8 mouse cellular contexts compared by ENCODE assay signal in the genomic region with DNA sequence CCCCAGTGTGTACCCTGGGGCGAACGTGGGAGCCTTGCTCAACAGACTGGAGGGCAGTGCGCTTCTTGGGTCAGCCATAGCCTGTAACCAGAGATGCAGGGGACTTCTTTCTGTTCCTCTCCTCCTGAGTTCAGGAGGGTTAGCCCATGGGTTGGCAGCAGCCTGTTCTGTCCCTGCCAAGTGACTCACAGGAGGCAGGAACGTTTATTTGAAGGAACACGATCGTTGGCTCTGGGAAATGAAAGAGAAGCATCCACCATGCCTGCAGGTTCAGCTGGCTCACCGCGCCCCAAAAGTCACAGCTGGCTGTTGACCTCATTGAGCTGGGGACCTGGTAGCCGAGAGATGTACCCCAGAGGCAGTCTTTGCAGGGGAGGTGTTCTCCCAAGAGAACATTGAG.
DNase-seq lines count a peak whose midpoint lies in the region; ATAC-seq and TF ChIP-seq lines count a peak whose summit lies in the region.

No protein-coding gene starts in this region.

- H3K4me1 ChIP-seq in lung, embryonic 14.5 days (ENCODE audit: insufficient read depth) = peaks cover 17% of the 10 kb centered on the region
- peaks cover 62% of the 10 kb centered on the region for H3K4me1 ChIP-seq in embryonic facial prominence, embryonic 13.5 days
- peaks cover 42% of the 10 kb centered on the region for H3K4me1 ChIP-seq in hindbrain, embryonic 14.5 days (replicated peaks; ENCODE audit: control insufficient read depth, insufficient read depth, low read length)
- H3K4me1 ChIP-seq in thymus, adult 2 months (replicated peaks; ENCODE audit: control insufficient read depth, insufficient read depth, low read length) = peaks cover 56% of the 10 kb centered on the region

- WGBS in lung, embryonic 14.5 days = 53% methylated on average over 9 of the region's 9 CpGs
- 47% methylated on average over 9 of the region's 9 CpGs for WGBS in embryonic facial prominence, embryonic 13.5 days
- 26% methylated on average over 9 of the region's 9 CpGs for WGBS in hindbrain, embryonic 14.5 days
- 95% methylated on average over 9 of the region's 9 CpGs for WGBS in thymus, adult 2 months

- no peak overlapping the region for H3K9ac ChIP-seq in lung, embryonic 14.5 days
- H3K9ac ChIP-seq in embryonic facial prominence, embryonic 13.5 days = peak overlapping the region; percentile 44; the same call in 1 of the 2 replicates
- no peak overlapping the region for H3K9ac ChIP-seq in hindbrain, embryonic 14.5 days

- no peak for DNase-seq in lung, embryonic 14.5 days
- DNase-seq in lung, postnatal 14 days = no peak
- no peak for DNase-seq in hindbrain, embryonic 14.5 days (ENCODE audit: low spot score)
- DNase-seq in retina, postnatal 1 day = peak; percentile 37
- no peak for DNase-seq in ovary, postnatal 10 days (ENCODE audit: low spot score)
- no peak for DNase-seq in thymus, adult 2 months

- no peak for TF ChIP-seq CTCF in lung, embryonic 14.5 days (IDR thresholded peaks at IDR 0.05; ENCODE audit: low read depth)
- no peak for TF ChIP-seq CTCF in thymus, adult 2 months (IDR thresholded peaks at IDR 0.05; ENCODE audit: borderline replicate concordance, control insufficient read depth, extremely low read depth, insufficient read depth, low read length, poor library complexity)

- no peak for TF ChIP-seq POLR2A in thymus, adult 2 months (IDR thresholded peaks at IDR 0.05; ENCODE audit: control insufficient read depth, extremely low read depth, insufficient read depth, low read length, poor library complexity)

- H3K27me3 ChIP-seq in lung, embryonic 14.5 days (ENCODE audit: insufficient read depth, low read length) = 0 out of 2 replicates have a peak, but pooled peaks cover 3% of the 10 kb centered on the region
- peaks cover 8% of the 10 kb centered on the region; the same call in 1 of the 2 replicates for H3K27me3 ChIP-seq in embryonic facial prominence, embryonic 13.5 days
- no peaks in the 10 kb centered on the region for H3K27me3 ChIP-seq in hindbrain, embryonic 14.5 days (ENCODE audit: control insufficient read depth, insufficient read depth, low read length)
- H3K27me3 ChIP-seq in thymus, adult 2 months (ENCODE audit: control insufficient read depth, insufficient read depth, low read length) = no peaks in the 10 kb centered on the region

- H3K9me3 ChIP-seq in lung, embryonic 14.5 days (ENCODE audit: low read depth, low read length) = no peaks in the 10 kb centered on the region
- no peaks in the 10 kb centered on the region for H3K9me3 ChIP-seq in embryonic facial prominence, embryonic 13.5 days
- H3K9me3 ChIP-seq in hindbrain, embryonic 14.5 days (ENCODE audit: control insufficient read depth, low read length) = no peaks in the 10 kb centered on the region

- no peaks in the 10 kb centered on the region for H3K36me3 ChIP-seq in lung, embryonic 14.5 days (ENCODE audit: insufficient read depth)
- no peaks in the 10 kb centered on the region for H3K36me3 ChIP-seq in embryonic facial prominence, embryonic 13.5 days
- no peaks in the 10 kb centered on the region for H3K36me3 ChIP-seq in hindbrain, embryonic 14.5 days (replicated peaks; ENCODE audit: control insufficient read depth, insufficient read depth)
- no peaks in the 10 kb centered on the region for H3K36me3 ChIP-seq in thymus, adult 2 months (ENCODE audit: control insufficient read depth, insufficient read depth, low read length)

- no peak overlapping the region for H3K4me3 ChIP-seq in lung, embryonic 14.5 days (ENCODE audit: low read depth, low read length)
- H3K4me3 ChIP-seq in embryonic facial prominence, embryonic 13.5 days = no peak overlapping the region
- no peak overlapping the region for H3K4me3 ChIP-seq in hindbrain, embryonic 14.5 days (replicated peaks; ENCODE audit: low read length)
- no peak overlapping the region for H3K4me3 ChIP-seq in thymus, adult 2 months (ENCODE audit: control insufficient read depth, insufficient read depth, low read length)

- no peak for ATAC-seq in lung, embryonic 14.5 days (ENCODE audit: insufficient read depth)
- no peak for ATAC-seq in embryonic facial prominence, embryonic 13.5 days (ENCODE audit: insufficient number of reproducible peaks, insufficient read depth, low FRiP score, low TSS enrichment, low read depth)
- ATAC-seq in hindbrain, embryonic 14.5 days (ENCODE audit: low FRiP score) = no peak
- ATAC-seq in CD4-positive, CD25-positive, alpha-beta regulatory T cell, adult 4 months = no peak

- 0 out of 2 replicates have a peak overlapping the region, but pooled peaks have one; percentile 7 for H3K4me2 ChIP-seq in lung, embryonic 14.5 days
- no peak overlapping the region for H3K4me2 ChIP-seq in embryonic facial prominence, embryonic 13.5 days
- no peak overlapping the region for H3K4me2 ChIP-seq in hindbrain, embryonic 14.5 days (replicated peaks)

- no peak overlapping the region for H3K27ac ChIP-seq in lung, embryonic 14.5 days (ENCODE audit: low read depth)
- H3K27ac ChIP-seq in embryonic facial prominence, embryonic 13.5 days = no peak overlapping the region
- H3K27ac ChIP-seq in hindbrain, embryonic 14.5 days = peak overlapping the region; percentile 72
- no peak overlapping the region for H3K27ac ChIP-seq in thymus, adult 2 months (ENCODE audit: control insufficient read depth, insufficient read depth, low read length)
